Mouse (Mus musculus): ENCODE measurements around the gene Manba. TPM values are rescaled to one million over a fixed set of nuclear protein-coding genes. Genes with fewer than 3 reads are reported as not detected.
"Not testable (repeated sequence)": the region's sequence is repeated elsewhere in the genome, so short reads cannot be mapped to it uniquely, and the experiment has no call there.

Gene Manba
- polyA plus RNA-seq, 1 experiment: 2.9 TPM

DNA sequence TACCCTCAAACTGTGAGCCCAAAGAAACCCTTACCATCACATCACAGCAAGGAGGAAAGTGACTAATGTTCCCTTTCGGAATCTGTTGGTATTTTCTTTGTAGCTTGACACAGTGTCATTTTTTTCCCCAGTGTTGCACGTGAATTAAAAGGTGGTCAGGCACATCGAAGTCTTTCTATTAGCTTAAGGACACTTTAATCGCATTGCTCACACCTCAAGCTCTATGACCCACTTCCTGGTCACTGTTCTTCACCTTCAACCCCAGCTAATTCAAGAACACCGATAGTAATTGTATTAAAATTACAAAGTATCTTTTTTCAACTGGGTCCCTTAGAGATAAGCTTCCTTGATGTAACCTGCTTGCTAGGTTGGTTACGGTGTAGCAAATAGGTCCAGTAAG is 4.6 kb upstream of the Manba start:
- no peaks in the 10 kb centered on the region for H3K27me3 ChIP-seq (ENCODE audit: control insufficient read depth, insufficient read depth, insufficient read length)
- TF ChIP-seq USF1 (IDR thresholded peaks at IDR 0.05; ENCODE audit: low read depth) (no peak), FOSL1 (IDR thresholded peaks at IDR 0.05; ENCODE audit: insufficient read depth, low read length, poor library complexity, severe bottlenecking) (no peak), MYOD1 (IDR thresholded peaks at IDR 0.05; ENCODE audit: control insufficient read depth, insufficient read length, low read depth) (no peak), CEBPB (IDR thresholded peaks at IDR 0.05; ENCODE audit: low read depth) (no peak), MYOG (IDR thresholded peaks at IDR 0.05; ENCODE audit: control insufficient read depth, extremely low read depth, insufficient read length) (no peak), CTCF (IDR thresholded peaks at IDR 0.05; ENCODE audit: control insufficient read depth, insufficient read depth, insufficient read length) (no peak), MAX (IDR thresholded peaks at IDR 0.05) (no peak)
- H3K79me2 ChIP-seq (ENCODE audit: control insufficient read depth, insufficient read depth): no peaks in the 10 kb centered on the region
- no peaks in the 10 kb centered on the region for H3K36me3 ChIP-seq (ENCODE audit: control insufficient read depth, insufficient read depth)
- no peak overlapping the region for H3ac ChIP-seq (ENCODE audit: control insufficient read depth, insufficient read length, low read depth)
- H3K79me3 ChIP-seq (ENCODE audit: low read depth): no peaks in the 10 kb centered on the region
- no peak overlapping the region for H3K4me3 ChIP-seq (ENCODE audit: insufficient read depth, poor library complexity, severe bottlenecking)

DNA sequence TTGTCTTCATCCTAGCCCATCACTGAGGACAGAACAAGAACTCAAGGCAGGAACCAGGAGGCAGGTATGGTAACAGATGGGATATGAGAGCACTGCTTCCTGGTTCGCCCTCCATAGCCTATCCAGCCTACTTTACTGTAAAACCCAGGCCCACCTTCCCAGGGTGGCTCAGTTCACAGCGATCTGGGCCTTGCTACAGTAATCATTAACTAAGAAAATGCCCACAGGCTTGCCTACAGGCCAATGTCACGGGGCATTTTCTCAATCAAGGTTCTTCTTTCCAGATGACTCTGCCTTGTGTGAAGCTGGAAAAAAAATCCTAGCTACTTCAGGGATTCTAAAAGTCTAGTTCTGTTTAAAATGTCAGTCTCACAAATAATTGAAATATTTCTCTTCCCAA is 3.8 kb upstream of the Manba start:
- H3K79me2 ChIP-seq (ENCODE audit: control insufficient read depth, insufficient read depth): no peaks in the 10 kb centered on the region
- H3K79me3 ChIP-seq (ENCODE audit: low read depth): no peaks in the 10 kb centered on the region
- H3ac ChIP-seq (ENCODE audit: control insufficient read depth, insufficient read length, low read depth): no peak overlapping the region
- no peaks in the 10 kb centered on the region for H3K36me3 ChIP-seq (ENCODE audit: control insufficient read depth, insufficient read depth)
- TF ChIP-seq MYOG (IDR thresholded peaks at IDR 0.05; ENCODE audit: control insufficient read depth, extremely low read depth, insufficient read length): no peak
- no peak for TF ChIP-seq MYOD1 (IDR thresholded peaks at IDR 0.05; ENCODE audit: control insufficient read depth, insufficient read length, low read depth)
- no peak for TF ChIP-seq CEBPB (IDR thresholded peaks at IDR 0.05; ENCODE audit: low read depth)
- TF ChIP-seq CTCF (IDR thresholded peaks at IDR 0.05; ENCODE audit: control insufficient read depth, insufficient read depth, insufficient read length): no peak
- TF ChIP-seq USF1 (IDR thresholded peaks at IDR 0.05; ENCODE audit: low read depth): no peak
- no peak for TF ChIP-seq FOSL1 (IDR thresholded peaks at IDR 0.05; ENCODE audit: insufficient read depth, low read length, poor library complexity, severe bottlenecking)
- no peak for TF ChIP-seq MAX (IDR thresholded peaks at IDR 0.05)
- no peak overlapping the region for H3K4me3 ChIP-seq (ENCODE audit: insufficient read depth, poor library complexity, severe bottlenecking)
- no peaks in the 10 kb centered on the region for H3K27me3 ChIP-seq (ENCODE audit: control insufficient read depth, insufficient read depth, insufficient read length)

DNA sequence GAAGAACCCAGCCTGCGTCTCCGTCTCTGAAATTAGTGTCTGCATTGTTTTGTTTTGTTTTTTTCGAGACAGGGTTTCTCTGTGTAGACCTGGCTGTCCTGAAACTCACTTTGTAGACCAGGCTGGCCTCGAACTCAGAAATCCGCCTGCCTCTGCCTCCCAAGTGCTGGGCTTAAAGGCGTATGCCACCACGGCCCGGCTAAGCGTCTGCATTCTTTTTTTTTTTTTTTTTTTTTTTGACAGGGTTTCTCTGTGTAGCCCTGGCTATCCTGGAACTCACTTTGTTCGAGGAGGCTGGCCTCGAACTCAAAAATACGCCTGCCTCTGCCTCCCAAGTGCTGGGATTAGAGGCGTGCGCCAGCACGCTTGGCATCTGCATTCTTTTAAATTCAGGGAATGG is 761 bp upstream of the Manba start:
- not testable (repeated sequence) for H3ac ChIP-seq (ENCODE audit: control insufficient read depth, insufficient read length, low read depth); H3K79me2 ChIP-seq (ENCODE audit: control insufficient read depth, insufficient read depth); H3K79me3 ChIP-seq (ENCODE audit: low read depth); H3K4me3 ChIP-seq (ENCODE audit: insufficient read depth, poor library complexity, severe bottlenecking); H3K27me3 ChIP-seq (ENCODE audit: control insufficient read depth, insufficient read depth, insufficient read length); H3K36me3 ChIP-seq (ENCODE audit: control insufficient read depth, insufficient read depth)

DNA sequence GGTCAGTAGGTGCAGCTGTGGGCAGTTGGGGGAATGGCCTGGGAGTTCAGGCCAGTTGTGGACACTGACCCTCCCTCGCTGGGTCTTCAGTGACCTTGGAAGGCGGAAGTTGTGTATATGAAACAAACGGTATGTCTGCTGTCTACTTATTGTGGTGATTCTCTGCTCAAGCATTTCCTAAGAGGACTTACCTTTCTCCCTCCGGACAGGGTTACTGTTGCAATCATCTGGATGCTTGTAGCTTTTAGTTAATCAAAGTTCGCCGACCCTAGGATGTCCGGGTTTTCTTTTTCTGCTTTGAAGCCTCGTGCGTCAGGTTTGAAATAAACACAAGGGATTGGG is 460 bp downstream of the Manba start:
- no peaks in the 10 kb centered on the region for H3K36me3 ChIP-seq (ENCODE audit: control insufficient read depth, insufficient read depth)
- TF ChIP-seq CTCF (IDR thresholded peaks at IDR 0.05; ENCODE audit: control insufficient read depth, insufficient read depth, insufficient read length) (no peak), USF1 (IDR thresholded peaks at IDR 0.05; ENCODE audit: low read depth) (no peak), CEBPB (IDR thresholded peaks at IDR 0.05; ENCODE audit: low read depth) (no peak), FOSL1 (IDR thresholded peaks at IDR 0.05; ENCODE audit: insufficient read depth, low read length, poor library complexity, severe bottlenecking) (no peak), MAX (IDR thresholded peaks at IDR 0.05) (no peak), MYOG (IDR thresholded peaks at IDR 0.05; ENCODE audit: control insufficient read depth, extremely low read depth, insufficient read length) (no peak), MYOD1 (IDR thresholded peaks at IDR 0.05; ENCODE audit: control insufficient read depth, insufficient read length, low read depth) (no peak)
- no peaks in the 10 kb centered on the region for H3K27me3 ChIP-seq (ENCODE audit: control insufficient read depth, insufficient read depth, insufficient read length)

DNA sequence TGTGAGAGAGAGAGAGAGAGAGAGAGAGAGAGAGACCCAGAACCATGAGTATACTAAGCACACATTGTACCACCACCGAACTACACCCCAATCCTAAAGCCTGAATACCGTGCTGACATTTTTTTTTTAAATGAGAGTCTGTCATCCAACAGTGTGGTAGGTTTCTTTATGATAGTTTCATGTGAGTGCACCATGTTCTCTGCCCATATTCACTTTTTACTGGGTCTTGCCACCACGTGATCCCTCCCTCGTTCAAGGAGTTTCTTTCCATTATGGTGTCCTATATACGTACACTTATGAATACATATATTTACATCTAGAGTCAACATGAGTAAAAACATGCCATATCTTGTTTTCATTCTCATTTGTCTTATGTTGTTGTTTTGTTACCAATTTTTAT is 940 bp downstream of the Manba start:
- Histone ChIP-seq H3ac (ENCODE audit: control insufficient read depth, insufficient read length, low read depth) (no peak overlapping the region), H3K27me3 (ENCODE audit: control insufficient read depth, insufficient read depth, insufficient read length) (no peaks in the 10 kb centered on the region), H3K36me3 (ENCODE audit: control insufficient read depth, insufficient read depth) (no peaks in the 10 kb centered on the region), H3K79me3 (ENCODE audit: low read depth) (no peaks in the 10 kb centered on the region), H3K79me2 (ENCODE audit: control insufficient read depth, insufficient read depth) (no peaks in the 10 kb centered on the region), H3K4me3 (ENCODE audit: insufficient read depth, poor library complexity, severe bottlenecking) (no peak overlapping the region)
- TF ChIP-seq USF1 (IDR thresholded peaks at IDR 0.05; ENCODE audit: low read depth): no peak
- no peak for TF ChIP-seq MAX (IDR thresholded peaks at IDR 0.05)
- no peak for TF ChIP-seq MYOD1 (IDR thresholded peaks at IDR 0.05; ENCODE audit: control insufficient read depth, insufficient read length, low read depth)
- TF ChIP-seq CTCF (IDR thresholded peaks at IDR 0.05; ENCODE audit: control insufficient read depth, insufficient read depth, insufficient read length): no peak
- TF ChIP-seq CEBPB (IDR thresholded peaks at IDR 0.05; ENCODE audit: low read depth): no peak
- no peak for TF ChIP-seq FOSL1 (IDR thresholded peaks at IDR 0.05; ENCODE audit: insufficient read depth, low read length, poor library complexity, severe bottlenecking)
- TF ChIP-seq MYOG (IDR thresholded peaks at IDR 0.05; ENCODE audit: control insufficient read depth, extremely low read depth, insufficient read length): no peak

More for the DNA sequence above, 460 bp downstream of the Manba start:
- H3K79me3 ChIP-seq (ENCODE audit: low read depth): no peaks in the 10 kb centered on the region
- peak overlapping the region; percentile 82 for H3ac ChIP-seq (ENCODE audit: control insufficient read depth, insufficient read length, low read depth)
- H3K79me2 ChIP-seq (ENCODE audit: control insufficient read depth, insufficient read depth): no peaks in the 10 kb centered on the region
- peak overlapping the region; percentile 31 for H3K4me3 ChIP-seq (ENCODE audit: insufficient read depth, poor library complexity, severe bottlenecking)

DNA sequence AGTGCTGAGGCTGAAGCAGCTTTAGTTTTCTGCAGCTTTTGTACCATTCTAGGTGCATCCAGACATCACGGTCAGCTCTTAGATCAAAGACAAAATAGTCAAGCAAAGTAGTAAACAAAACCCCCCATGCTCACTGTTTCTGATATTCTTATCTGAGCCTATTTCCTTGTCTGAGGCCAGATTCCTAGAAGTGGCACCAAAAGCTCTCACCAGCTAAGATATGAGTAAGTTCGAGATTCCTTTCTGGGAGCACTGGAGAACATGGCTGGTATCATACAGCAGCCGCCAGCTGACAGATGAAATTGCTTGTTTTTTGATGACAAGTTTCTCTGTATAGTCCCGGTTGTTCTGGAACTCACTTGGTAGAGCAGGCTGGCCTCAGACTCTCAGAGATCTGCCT is 2.4 kb downstream of the Manba start:
- no peak for TF ChIP-seq MYOD1 (IDR thresholded peaks at IDR 0.05; ENCODE audit: control insufficient read depth, insufficient read length, low read depth)
- no peak for TF ChIP-seq USF1 (IDR thresholded peaks at IDR 0.05; ENCODE audit: low read depth)
- TF ChIP-seq CEBPB (IDR thresholded peaks at IDR 0.05; ENCODE audit: low read depth): no peak
- TF ChIP-seq CTCF (IDR thresholded peaks at IDR 0.05; ENCODE audit: control insufficient read depth, insufficient read depth, insufficient read length): no peak
- TF ChIP-seq MYOG (IDR thresholded peaks at IDR 0.05; ENCODE audit: control insufficient read depth, extremely low read depth, insufficient read length): no peak
- no peak for TF ChIP-seq FOSL1 (IDR thresholded peaks at IDR 0.05; ENCODE audit: insufficient read depth, low read length, poor library complexity, severe bottlenecking)
- TF ChIP-seq MAX (IDR thresholded peaks at IDR 0.05): no peak
- Histone ChIP-seq H3K79me2 (ENCODE audit: control insufficient read depth, insufficient read depth) (no peaks in the 10 kb centered on the region), H3K36me3 (ENCODE audit: control insufficient read depth, insufficient read depth) (no peaks in the 10 kb centered on the region), H3K79me3 (ENCODE audit: low read depth) (no peaks in the 10 kb centered on the region), H3ac (ENCODE audit: control insufficient read depth, insufficient read length, low read depth) (no peak overlapping the region), H3K4me3 (ENCODE audit: insufficient read depth, poor library complexity, severe bottlenecking) (no peak overlapping the region), H3K27me3 (ENCODE audit: control insufficient read depth, insufficient read depth, insufficient read length) (no peaks in the 10 kb centered on the region)
